Mouse (Mus musculus): ENCODE data around the gene Gfra4.
"Not testable (repeated sequence)": the region's sequence is repeated elsewhere in the genome, so short reads cannot be mapped to it uniquely, and the experiment has no call there.

The Gfra4 gene

GRCm38 (mm10) chr2:131044989-131045720 lies 2.3 kb upstream of the Gfra4 start:
- DNase-seq, result peak; percentile 53

- no peak for DNase-seq
These were observed 1.5 kb upstream of the Gfra4 start for GRCm38 (mm10) chr2:131044354-131044852.

DNA sequence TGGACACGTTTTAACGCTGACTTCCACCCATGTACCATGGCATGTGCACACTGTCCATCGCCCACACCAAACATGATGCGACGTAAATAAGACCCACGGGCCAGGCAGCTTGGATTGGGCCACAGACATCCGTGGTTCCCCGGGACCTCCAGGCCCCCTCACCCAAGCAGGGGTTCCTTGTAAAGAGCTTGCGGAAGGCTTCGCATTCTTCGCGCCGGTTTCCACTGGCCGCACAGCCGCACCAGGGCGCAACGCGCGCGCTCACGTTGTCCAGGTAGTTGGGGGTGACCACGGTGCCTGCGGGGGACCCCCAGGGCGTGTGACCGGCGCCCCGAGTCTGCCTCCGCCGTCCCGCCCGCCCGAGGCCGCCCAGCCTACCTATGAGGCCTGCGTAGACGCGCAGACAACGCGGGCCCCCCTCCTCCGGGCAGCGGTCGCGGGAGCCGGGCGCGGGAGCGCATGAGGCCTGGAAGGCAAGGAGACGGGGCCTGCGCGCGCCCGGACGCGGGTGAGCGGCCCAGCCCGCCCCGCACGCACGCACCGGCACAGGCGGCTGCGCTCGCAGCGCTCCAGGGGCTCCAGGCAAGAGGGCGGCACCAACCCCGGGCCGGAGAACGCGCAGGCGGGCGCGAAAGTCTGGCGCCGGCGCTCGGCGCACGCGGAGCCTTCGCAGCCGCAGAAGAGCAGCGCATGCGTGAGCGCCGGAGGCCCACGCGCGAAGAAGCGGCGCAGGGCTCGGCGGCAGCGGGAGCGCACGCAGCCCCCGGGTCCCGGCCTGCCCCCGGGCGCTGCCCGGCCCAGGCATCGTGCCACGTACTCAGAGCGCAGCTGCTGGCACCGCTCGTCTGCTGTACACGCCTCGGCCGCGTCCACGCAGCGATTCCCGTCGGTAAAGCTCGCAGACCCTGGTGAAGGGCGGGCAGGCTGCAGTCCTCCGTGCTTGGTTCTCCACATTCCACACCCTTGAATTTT lies 1.7 kb downstream of the Gfra4 start:
- peak; percentile 58 for DNase-seq

GRCm38 (mm10) chr2:131038675-131039074 lies 4.2 kb downstream of the Gfra4 start:
- DNase-seq, result no peak

- DNase-seq, result no peak
These were observed 4.7 kb downstream of the Gfra4 start for GRCm38 (mm10) chr2:131038197-131038596.

- peak; percentile 49 for DNase-seq
These were observed 5.5 kb downstream of the Gfra4 start for GRCm38 (mm10) chr2:131037226-131037990.

GRCm38 (mm10) chr2:131036757-131037156 lies 6.1 kb downstream of the Gfra4 start:
- no peak for DNase-seq

- DNase-seq, result no peak
These were observed 6.5 kb downstream of the Gfra4 start for GRCm38 (mm10) chr2:131036343-131036742.

GRCm38 (mm10) chr2:131031406-131031805 lies 11.5 kb downstream of the Gfra4 start:
- not testable (repeated sequence) for DNase-seq

DNA sequence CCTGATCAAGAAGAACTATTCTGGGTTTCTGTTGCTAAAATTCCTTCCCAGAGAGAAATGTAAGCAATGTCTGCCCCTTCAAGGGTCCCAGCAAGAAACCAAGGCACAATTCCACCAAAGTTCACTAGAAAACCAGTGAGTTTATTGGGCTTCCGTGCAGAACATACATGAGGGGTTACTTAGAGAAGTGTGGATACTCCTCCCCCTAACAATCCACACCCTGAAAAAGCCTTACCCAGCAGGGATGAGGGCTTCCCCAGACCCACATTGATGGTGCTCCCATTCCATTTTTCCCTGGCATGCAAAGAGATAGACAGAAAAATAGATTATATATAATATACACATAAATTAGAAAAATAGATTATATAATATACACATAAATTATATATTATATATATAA lies 11.9 kb downstream of the Gfra4 start:
- DNase-seq, result no peak

- DNase-seq, result no peak
These were observed 12.3 kb downstream of the Gfra4 start for GRCm38 (mm10) chr2:131030561-131030960.

DNA sequence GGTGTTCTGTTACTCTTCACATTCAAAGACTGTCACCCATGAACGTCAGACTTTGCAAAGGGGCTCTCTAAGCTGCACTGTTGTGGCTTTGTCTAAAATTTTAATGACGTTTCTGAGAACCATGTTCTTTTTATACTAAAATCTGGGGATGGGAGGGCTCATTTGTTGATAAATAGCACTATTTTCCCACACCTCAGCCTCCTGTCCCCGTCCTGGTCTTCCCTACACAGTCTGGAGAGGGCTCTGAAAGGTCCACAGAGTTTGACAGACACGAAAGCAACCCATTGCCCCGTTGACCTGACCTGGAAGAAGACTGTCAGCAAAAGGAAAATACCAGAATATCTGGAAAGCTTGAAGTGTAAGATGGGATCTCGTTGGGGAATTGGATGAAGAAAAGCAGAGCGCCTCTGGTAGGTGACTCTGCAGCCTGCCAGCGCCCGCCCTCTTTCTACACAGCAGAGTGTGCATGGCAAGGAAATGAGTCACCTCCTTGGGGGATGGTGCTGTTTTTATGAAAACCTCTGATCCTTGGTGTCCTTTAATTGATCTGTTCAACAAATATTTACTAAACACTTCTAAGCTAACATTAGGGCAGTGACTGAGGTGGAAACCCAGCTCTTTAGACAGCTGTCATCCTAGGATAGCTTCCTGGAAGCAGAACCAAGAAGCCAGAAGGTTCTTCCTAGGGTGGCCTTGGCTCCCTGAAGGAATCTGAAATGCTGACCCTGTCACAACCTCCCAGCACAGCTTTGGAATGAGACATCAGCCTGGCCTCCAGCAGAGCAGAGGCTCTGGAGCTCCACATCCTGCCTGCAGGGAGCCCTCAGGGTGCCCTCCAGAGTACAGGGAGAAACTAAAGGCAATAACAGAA lies 13.6 kb downstream of the Gfra4 start:
- peak; percentile 35 for DNase-seq

DNA sequence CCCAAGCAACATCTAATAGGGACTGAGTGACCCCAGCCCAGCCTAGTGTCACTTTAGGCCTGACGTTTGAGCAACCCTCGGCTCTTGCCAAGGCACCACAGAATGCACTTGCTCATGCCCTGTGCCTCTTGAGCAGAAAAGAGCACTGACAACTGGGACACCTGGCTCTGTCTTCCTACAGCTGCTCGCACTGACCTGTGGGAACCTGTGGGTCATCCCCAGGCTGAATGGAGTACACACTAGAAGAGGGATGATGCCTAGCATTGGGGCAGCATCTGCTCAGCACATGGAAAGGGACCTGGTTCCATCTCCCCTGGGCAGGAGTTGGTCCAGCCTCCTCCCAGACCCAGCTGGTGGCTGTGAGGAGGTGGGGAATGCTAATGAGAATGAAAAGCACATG lies 15.9 kb downstream of the Gfra4 start:
- no peak for DNase-seq

DNA sequence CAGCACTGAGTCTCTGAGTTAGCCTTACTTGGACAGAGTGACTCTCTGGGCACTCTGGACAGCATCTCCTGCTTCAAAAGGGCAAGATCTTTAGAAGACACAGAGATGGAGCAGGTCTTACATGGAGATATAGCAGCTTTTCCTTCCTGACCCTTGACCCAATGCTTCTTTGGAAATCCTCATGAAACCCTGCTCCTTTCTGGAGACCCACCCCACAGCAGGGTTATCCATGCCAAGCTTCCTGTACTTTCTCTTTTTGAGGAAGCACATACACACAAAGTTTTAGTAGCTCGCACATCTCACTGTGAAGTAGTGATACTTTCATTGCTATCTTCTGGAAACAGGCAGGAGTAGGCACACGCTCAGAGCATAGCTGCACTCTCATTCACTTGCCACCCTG lies 17.7 kb downstream of the Gfra4 start:
- no peak for DNase-seq

GRCm38 (mm10) chr2:131010566-131010965 lies 32.3 kb downstream of the Gfra4 start:
- DNase-seq, result no peak

- DNase-seq, result no peak
These were observed 33.8 kb downstream of the Gfra4 start for GRCm38 (mm10) chr2:131009123-131009522.

DNA sequence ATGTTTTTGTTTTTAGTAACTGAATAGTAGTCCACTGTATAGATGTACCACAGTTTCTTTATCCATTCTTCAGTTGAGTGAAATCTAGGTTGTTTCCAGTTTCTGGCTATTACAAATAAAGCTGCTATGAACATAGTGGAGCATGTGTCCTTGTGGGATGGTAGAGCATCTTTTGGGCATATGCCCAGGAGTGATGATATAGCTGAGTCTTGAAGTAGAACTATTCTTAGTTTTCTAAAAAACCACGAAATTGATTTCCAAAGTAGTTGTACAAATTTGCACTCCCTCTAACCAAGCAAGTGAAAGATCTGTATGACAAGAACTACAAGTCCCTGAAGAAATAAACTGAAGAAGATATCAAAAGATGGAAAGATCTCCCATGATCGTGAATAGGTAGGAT lies 50.1 kb downstream of the Gfra4 start:
- no peak for DNase-seq

Data from kidney, postnatal 10 days (tissue).